Mouse (Mus musculus) CH12.LX (cell line): ENCODE results near the gene Tekt3. TPM values are rescaled to one million over a fixed set of nuclear protein-coding genes. Genes with fewer than 3 reads are reported as not detected.

ENCODE experiments used
- DNase-seq: peaks from one replicate; pipeline ENCODE4 v3.0.0-alpha.2; 2013; ENCODE audit errors: extremely low read depth
- H3K27ac ChIP-seq: 2 replicates; pipeline ENCODE4 v1.5.1; 2012; ENCODE audit warnings: low read depth, mild to moderate bottlenecking, control low read depth, moderate library complexity; ENCODE audit not compliant: insufficient read depth
- H3K27me3 ChIP-seq: replicated peaks from 2 replicates; pipeline ENCODE3; 2012; ENCODE audit warnings: inconsistent platforms
- H3K36me3 ChIP-seq, 2 experiments: replicated peaks in 1 of 2; 2 replicates each; pipeline versions ENCODE3 to v1.6.1; 2012; ENCODE audit warnings: inconsistent platforms in 1 of 2, low read length in 1 of 2, mild to moderate bottlenecking in 1 of 2, mixed read lengths in 1 of 2, moderate library complexity in 1 of 2; ENCODE audit not compliant: control insufficient read depth in 1 of 2, insufficient read depth in 1 of 2
- H3K4me1 ChIP-seq, 2 experiments: 2 replicates each; pipeline ENCODE4 v1.6.1; 2012; ENCODE audit warnings: inconsistent platforms in 1 of 2, moderate library complexity in 1 of 2; ENCODE audit not compliant: insufficient read depth in 2 of 2, control insufficient read depth in 1 of 2
- H3K4me2 ChIP-seq: 2 replicates; pipeline ENCODE4 v1.6.1; 2012; ENCODE audit warnings: low read depth, mild to moderate bottlenecking, control low read depth; ENCODE audit not compliant: poor library complexity, insufficient read depth, severe bottlenecking
- H3K4me3 ChIP-seq, 3 experiments: fragments of 150-350 bp in 1 of 3; sonication (generic) in 1 of 3; replicated peaks in 1 of 3; 2 replicates each; pipeline versions ENCODE3 to v1.5.1; 2011 to 2012; ENCODE audit warnings: low read depth in 2 of 3, low read length in 2 of 3, mild to moderate bottlenecking in 2 of 3, moderate library complexity in 2 of 3, control low read depth in 1 of 3, improper control_type of control experiment in 1 of 3, inconsistent platforms in 1 of 3, mixed read lengths in 1 of 3; ENCODE audit not compliant: poor library complexity in 1 of 3
- H3K79me2 ChIP-seq: replicated peaks from 2 replicates; pipeline ENCODE4 v1.6.1; 2012; ENCODE audit warnings: mild to moderate bottlenecking, moderate library complexity; ENCODE audit not compliant: control insufficient read depth, poor library complexity, insufficient read depth, severe bottlenecking; ENCODE audit errors: extremely low read depth
- H3K9ac ChIP-seq: 2 replicates; pipeline ENCODE4 v1.6.1; 2012; ENCODE audit warnings: low read depth, mild to moderate bottlenecking, control low read depth, moderate library complexity; ENCODE audit not compliant: insufficient read depth
- H3K9me3 ChIP-seq: replicated peaks from 2 replicates; pipeline ENCODE3; 2012; ENCODE audit warnings: low read length, inconsistent platforms, mixed read lengths
- BHLHE40 ChIP-seq: IDR thresholded peaks from 2 replicates; pipeline ENCODE4 v1.6.1; 2011; ENCODE audit warnings: mild to moderate bottlenecking, low read depth, low read length, improper control_type of control experiment
- CHD1 ChIP-seq: IDR thresholded peaks from 2 replicates; pipeline ENCODE4 v1.6.1; 2012; ENCODE audit warnings: low read depth, low read length, improper control_type of control experiment, inconsistent platforms
- CHD2 ChIP-seq: IDR thresholded peaks from 2 replicates; pipeline ENCODE4 v1.6.1; 2011; ENCODE audit warnings: low read length, improper control_type of control experiment
- CTCF ChIP-seq, 2 experiments: IDR thresholded peaks in 1 of 2; conservative IDR thresholded peaks in 1 of 2; 2 replicates each; pipeline ENCODE4 v1.5.1; 2011 to 2012; ENCODE audit warnings: low read depth in 2 of 2, low read length in 2 of 2, improper control_type of control experiment in 1 of 2, inconsistent platforms in 1 of 2, mild to moderate bottlenecking in 1 of 2, moderate library complexity in 1 of 2
- ETS1 ChIP-seq: conservative IDR thresholded peaks from 2 replicates; pipeline ENCODE4 v1.6.1; 2012; ENCODE audit warnings: low read depth, mild to moderate bottlenecking, inconsistent platforms, low read length, improper control_type of control experiment, moderate library complexity
- GABPA ChIP-seq: IDR thresholded peaks from 2 replicates; pipeline ENCODE4 v1.6.1; 2012; ENCODE audit warnings: low read depth, low read length, improper control_type of control experiment, inconsistent platforms; ENCODE audit not compliant: insufficient replicate concordance
- JUND ChIP-seq: conservative IDR thresholded peaks from 2 replicates; pipeline ENCODE4 v1.6.1; 2011; ENCODE audit warnings: low read depth, low read length, improper control_type of control experiment
- MAFK ChIP-seq: IDR thresholded peaks from 2 replicates; pipeline ENCODE4 v1.6.1; 2011; ENCODE audit warnings: low read length, improper control_type of control experiment; ENCODE audit not compliant: insufficient replicate concordance
- MEF2A ChIP-seq: IDR thresholded peaks from 2 replicates; pipeline ENCODE4 v1.6.1; 2014; ENCODE audit warnings: low read depth, mild to moderate bottlenecking, inconsistent platforms, low read length, improper control_type of control experiment, borderline replicate concordance
- MXI1 ChIP-seq: IDR thresholded peaks from 2 replicates; pipeline ENCODE4 v1.6.1; 2011; ENCODE audit warnings: mild to moderate bottlenecking, low read depth, low read length, improper control_type of control experiment
- NELFE ChIP-seq: IDR thresholded peaks from 2 replicates; pipeline ENCODE4 v1.6.1; 2011; ENCODE audit warnings: low read depth, low read length, improper control_type of control experiment
- PAX5 ChIP-seq: IDR thresholded peaks from 2 replicates; pipeline ENCODE4 v1.6.1; 2012; ENCODE audit warnings: low read length, inconsistent platforms, mixed read lengths
- POLR2A ChIP-seq: IDR thresholded peaks from 2 replicates; pipeline ENCODE4 v1.6.1; 2011; ENCODE audit warnings: low read depth, mild to moderate bottlenecking, improper control_type of control experiment, low read length
- POLR2AphosphoS2 ChIP-seq: IDR thresholded peaks from 2 replicates; pipeline ENCODE4 v1.6.1; 2011; ENCODE audit warnings: low read depth, low read length, improper control_type of control experiment
- RAD21 ChIP-seq: IDR thresholded peaks from 2 replicates; pipeline ENCODE4 v1.6.1; 2011; ENCODE audit warnings: low read depth, mild to moderate bottlenecking, low read length, improper control_type of control experiment, moderate library complexity
- TBP ChIP-seq: conservative IDR thresholded peaks from 2 replicates; pipeline ENCODE4 v1.6.1; 2011; ENCODE audit warnings: low read depth, low read length, improper control_type of control experiment
- USF1 ChIP-seq: IDR thresholded peaks from 2 replicates; pipeline ENCODE4 v1.6.1; 2014; ENCODE audit warnings: low read depth, mild to moderate bottlenecking, inconsistent platforms, low read length, improper control_type of control experiment
- USF2 ChIP-seq: conservative IDR thresholded peaks from 2 replicates; pipeline ENCODE4 v1.6.1; 2011; ENCODE audit warnings: low read depth, low read length, improper control_type of control experiment
- ZC3H11A ChIP-seq: IDR thresholded peaks from 2 replicates; pipeline ENCODE4 v1.6.1; 2012; ENCODE audit warnings: low read depth, mild to moderate bottlenecking, inconsistent platforms, low read length, improper control_type of control experiment
- ZNF384 ChIP-seq: IDR thresholded peaks from 2 replicates; pipeline ENCODE4 v1.6.1; 2012; ENCODE audit warnings: low read depth, low read length, improper control_type of control experiment, inconsistent platforms
- dilution Hi-C: fragments of 300-500 bp; cut with MboI; formaldehyde crosslinking; loops from 2 replicates; pipeline ENCODE4 v1.14.3; 2020; ENCODE audit warnings: low sequenced_read_pairs; ENCODE audit not compliant: extremely low pct_unique_long_range_greater_than_20kb, extremely low pct_ligation_motif_present
- in situ Hi-C: fragments of 300-500 bp; cut with MboI; formaldehyde crosslinking; loops from 3 replicates; pipeline ENCODE4 v1.14.3; 2019; ENCODE audit warnings: low sequenced_read_pairs, low pct_ligation_motif_present, low pct_unique_long_range_greater_than_20kb, mixed read lengths
- polyA plus RNA-seq: library from polyadenylated mRNA; unstranded; fragments of >175 nt; gene quantifications from 2 replicates; pipeline ENCODE4 v1.2.1, GENCODE M21; 2012; ENCODE audit warnings: low read depth; ENCODE audit not compliant: insufficient read length
- total RNA-seq, 2 experiments: library from RNA; depleted of rRNA; stranded (reverse); fragments of 300-350 nt in 1 of 2; fragments of >200 nt in 1 of 2; gene quantifications; 2 replicates each; pipeline ENCODE4 v1.2.3; 2012 to 2014

Tekt3 gene
- total and polyA plus RNA-seq, 3 experiments, result not detected

DNA sequence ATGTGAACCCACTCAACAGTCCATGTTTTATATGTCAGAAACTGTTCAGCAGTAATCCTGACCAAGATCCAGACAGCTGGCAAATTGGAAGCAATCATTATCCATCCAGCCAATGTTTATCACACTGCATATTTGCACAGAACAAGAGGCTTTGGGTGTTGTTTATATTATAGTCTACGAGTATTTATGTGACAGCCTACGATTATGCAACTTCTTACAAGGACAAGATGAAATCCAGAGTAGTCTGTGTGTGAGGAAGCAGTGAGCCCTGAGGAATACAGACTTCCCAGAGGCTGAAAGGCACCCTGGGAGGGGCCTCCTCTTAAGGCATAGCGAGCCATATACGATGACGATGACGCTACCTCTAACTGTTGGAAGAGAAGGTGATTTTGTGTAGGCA, 36.0 kb upstream of the Tekt3 start:
- dilution Hi-C loops, result no loop called here
- H3K27ac ChIP-seq, result no peak overlapping the region
- H3K9ac ChIP-seq, result no peak overlapping the region
- no peak overlapping the region for H3K4me3 ChIP-seq
- no peak for DNase-seq
- no peaks in the 10 kb centered on the region for H3K9me3 ChIP-seq
- no peak for TF ChIP-seq MXI1
- no peak for TF ChIP-seq POLR2AphosphoS2
- no peak for TF ChIP-seq POLR2A
- TF ChIP-seq GABPA, result no peak
- TF ChIP-seq CHD2, result no peak
- no peak for TF ChIP-seq NELFE
- TF ChIP-seq ZC3H11A, result no peak
- TF ChIP-seq CTCF (conservative IDR thresholded peaks at IDR 0.05 in 1 of 2, IDR thresholded peaks at IDR 0.05 in 1 of 2; ENCODE audit: low read depth in 2 of 2, low read length in 2 of 2), result no peak
- no peak for TF ChIP-seq TBP
- TF ChIP-seq USF1, result no peak
- TF ChIP-seq PAX5, result no peak
- no peak for TF ChIP-seq MAFK
- TF ChIP-seq RAD21, result no peak
- TF ChIP-seq JUND, result no peak
- TF ChIP-seq ETS1, result no peak
- TF ChIP-seq, all 38 proteins: peak for 0
- in situ Hi-C loops, result no loop called here
- Histone ChIP-seq H3K27me3 (no peaks in the 10 kb centered on the region), H3K4me2 (no peak overlapping the region), H3K4me1 (peaks cover 5 to 24% of the 10 kb centered on the region in 2 experiments; a peak in 3 of 4 replicates), H3K36me3 (no peaks in the 10 kb centered on the region), H3K79me2 (no peaks in the 10 kb centered on the region)

DNA sequence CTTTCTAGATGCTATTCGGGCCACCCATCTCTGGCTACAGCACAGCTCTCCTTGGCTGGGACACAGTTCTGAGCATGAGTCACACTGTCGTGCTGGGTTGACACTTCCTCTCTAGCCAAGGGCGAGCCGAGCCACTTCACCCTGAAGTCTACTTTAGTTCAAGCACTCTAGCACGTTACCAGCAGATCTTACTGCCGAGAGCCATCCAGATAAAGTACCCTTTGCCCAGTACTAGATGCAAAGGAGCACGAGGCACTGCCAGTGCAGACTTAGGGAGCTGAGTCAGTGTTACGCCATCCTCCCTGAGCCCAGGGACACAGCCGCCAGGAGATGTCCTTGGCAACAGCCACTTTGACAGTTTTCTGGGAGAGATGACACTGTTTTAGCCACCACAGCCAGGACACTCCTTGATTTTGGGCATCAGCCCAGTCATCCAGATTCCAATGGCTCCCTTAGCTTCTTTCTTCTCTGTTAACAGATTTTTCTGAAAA, 34.8 kb upstream of the Tekt3 start:
- no peak for DNase-seq
- H3K4me1 ChIP-seq, result peaks cover 2 to 11% of the 10 kb centered on the region in 2 experiments; a peak in 2 of 4 replicates
- no peak overlapping the region for H3K4me3 ChIP-seq
- H3K27ac ChIP-seq, result no peak overlapping the region
- H3K9me3 ChIP-seq, result no peaks in the 10 kb centered on the region
- H3K9ac ChIP-seq, result no peak overlapping the region
- H3K79me2 ChIP-seq, result no peaks in the 10 kb centered on the region
- no peak for TF ChIP-seq MEF2A
- no peak for TF ChIP-seq MXI1
- no peak for TF ChIP-seq MAFK
- TF ChIP-seq ZC3H11A, result no peak
- no peak for TF ChIP-seq POLR2AphosphoS2
- no peak for TF ChIP-seq CTCF (conservative IDR thresholded peaks at IDR 0.05 in 1 of 2, IDR thresholded peaks at IDR 0.05 in 1 of 2; ENCODE audit: low read depth in 2 of 2, low read length in 2 of 2)
- TF ChIP-seq BHLHE40, result no peak
- no peak for TF ChIP-seq GABPA
- no peak for TF ChIP-seq USF2
- no peak for TF ChIP-seq CHD2
- no peak for TF ChIP-seq CHD1
- no peak for TF ChIP-seq ZNF384
- TF ChIP-seq JUND, result no peak
- no peaks in the 10 kb centered on the region for H3K27me3 ChIP-seq
- H3K4me2 ChIP-seq, result no peak overlapping the region
- dilution Hi-C loops (no loop called here), in situ Hi-C loops (no loop called here)
- no peaks in the 10 kb centered on the region for H3K36me3 ChIP-seq
